Mouse (Mus musculus) ES-E14 (cell line): Measurements from ENCODE around the gene Gm7029.

Experiments
- CHD2 ChIP-seq: IDR thresholded peaks from 2 replicates; pipeline ENCODE4 v1.6.1; 2014; ENCODE audit warnings: mild to moderate bottlenecking, low read depth, low read length, inconsistent platforms
- HCFC1 ChIP-seq: IDR thresholded peaks from 2 replicates; pipeline ENCODE4 v1.6.1; 2012; ENCODE audit warnings: low read length, inconsistent platforms, borderline replicate concordance; ENCODE audit not compliant: insufficient read depth
- MAFK ChIP-seq: IDR thresholded peaks from 2 replicates; pipeline ENCODE4 v1.6.1; 2014; ENCODE audit warnings: mild to moderate bottlenecking, low read depth, low read length, inconsistent platforms; ENCODE audit not compliant: insufficient read depth
- ZC3H11A ChIP-seq: IDR thresholded peaks from 2 replicates; pipeline ENCODE4 v1.6.1; 2012; ENCODE audit warnings: low read depth, mild to moderate bottlenecking, inconsistent platforms, low read length, borderline replicate concordance
- ZNF384 ChIP-seq: IDR thresholded peaks from 2 replicates; pipeline ENCODE4 v1.6.1; 2012; ENCODE audit warnings: low read depth, low read length, inconsistent platforms

GRCm38 (mm10) chr17:33913264-33913663 is 39.6 kb downstream of the Gm7029 start:
- TF ChIP-seq CHD2 (no peak), ZNF384 (no peak), MAFK (no peak), HCFC1 (no peak), ZC3H11A (no peak)
